Mouse (Mus musculus) hindbrain, embryonic 14.5 days (tissue): ENCODE data around the gene Lhx6. TPM values are rescaled to one million over a fixed set of nuclear protein-coding genes. Genes with fewer than 3 reads are reported as not detected.
"Not testable (repeated sequence)": the region's sequence is repeated elsewhere in the genome, so short reads cannot be mapped to it uniquely, and the experiment has no call there.

ENCODE experiments used
- ATAC-seq: fragments of 200-750 bp; cut with Nextera tagmentation; 2 replicates; pipeline ENCODE4 v1.8.0; 2017; ENCODE audit warnings: moderate number of reproducible peaks, mild to moderate bottlenecking, moderate TSS enrichment, moderate library complexity; ENCODE audit not compliant: low FRiP score
- DNase-seq: peaks from one replicate; pipeline ENCODE4 v3.0.0-alpha.2; 2015; ENCODE audit warnings: low spot score
- H3K27ac ChIP-seq: fragments of 300-500 bp; sonication (generic); 2 replicates; pipeline ENCODE4 v1.5.1; 2014; ENCODE audit warnings: mild to moderate bottlenecking, moderate library complexity
- H3K27me3 ChIP-seq: fragments of 300-500 bp; sonication (generic); 2 replicates; pipeline ENCODE4 v1.6.1; 2014; ENCODE audit warnings: mild to moderate bottlenecking, low read length, mixed read lengths; ENCODE audit not compliant: control insufficient read depth, insufficient read depth
- H3K36me3 ChIP-seq: fragments of 300-500 bp; sonication (generic); replicated peaks from 2 replicates; pipeline ENCODE4 v1.6.1; 2014; ENCODE audit not compliant: control insufficient read depth, insufficient read depth
- H3K4me1 ChIP-seq: fragments of 300-500 bp; sonication (generic); replicated peaks from 2 replicates; pipeline ENCODE4 v1.6.1; 2014; ENCODE audit warnings: antibody characterized with exemption, low read length, mixed read lengths; ENCODE audit not compliant: control insufficient read depth, insufficient read depth
- H3K4me2 ChIP-seq: fragments of 300-500 bp; sonication (generic); replicated peaks from 2 replicates; pipeline ENCODE4 v1.6.1; 2014; ENCODE audit warnings: mild to moderate bottlenecking, moderate library complexity
- H3K4me3 ChIP-seq: fragments of 300-500 bp; sonication (generic); replicated peaks from 2 replicates; pipeline ENCODE4 v1.5.1; 2014; ENCODE audit warnings: mild to moderate bottlenecking, low read length
- H3K9ac ChIP-seq: fragments of 300-500 bp; sonication (generic); 2 replicates; pipeline ENCODE4 v1.6.1; 2014
- H3K9me3 ChIP-seq: fragments of 300-500 bp; sonication (generic); 2 replicates; pipeline ENCODE4 v1.6.1; 2016; ENCODE audit warnings: low read length; ENCODE audit not compliant: control insufficient read depth
- WGBS: fragments of 180-500 bp; shearing (Covaris S2); extraction: QIAGEN DNeasy Blood & Tissue Kit; methylation state at CpG from one replicate; pipeline ENCODE4 v1.1.7; 2014; 5-methylcytosine and 5-hydroxymethylcytosine counted together
- polyA plus RNA-seq: library from polyadenylated mRNA; unstranded; fragments of >200 nt; fragmentation: Nextera tagmentation; extraction: Ambion mirVana; gene quantifications from 2 replicates; pipeline ENCODE4 v1.2.1, GENCODE M21; 2014

The Lhx6 gene
- 0.90 and 1.2 TPM in 2 replicates for polyA plus RNA-seq

- no peak within 1 kb of the TSS for H3K27ac ChIP-seq
- peaks cover 97% of the 10 kb centered on the region for H3K27me3 ChIP-seq
- H3K9ac ChIP-seq = peak within 1 kb of the TSS; percentile 44; the same call in 1 of the 2 replicates
- WGBS = under 1% methylated on average over 55 of the region's 58 CpGs
- ATAC-seq (peak; percentile 21; the same call in 1 of the 2 replicates), DNase-seq (no peak)
- peaks cover 34% of the 10 kb centered on the region for H3K4me1 ChIP-seq
- H3K4me2 ChIP-seq = peak within 1 kb of the TSS; percentile 53
- peak within 1 kb of the TSS; percentile 30 for H3K4me3 ChIP-seq
- H3K9me3 ChIP-seq = no peaks in the 10 kb centered on the region
- no peaks in the 10 kb centered on the region for H3K36me3 ChIP-seq
These were observed at the start of gene Lhx6 for GRCm38 (mm10) chr2:36104956-36105741. Gene Lhx6, minus strand, starts transcription at chr2:36105408.

DNA sequence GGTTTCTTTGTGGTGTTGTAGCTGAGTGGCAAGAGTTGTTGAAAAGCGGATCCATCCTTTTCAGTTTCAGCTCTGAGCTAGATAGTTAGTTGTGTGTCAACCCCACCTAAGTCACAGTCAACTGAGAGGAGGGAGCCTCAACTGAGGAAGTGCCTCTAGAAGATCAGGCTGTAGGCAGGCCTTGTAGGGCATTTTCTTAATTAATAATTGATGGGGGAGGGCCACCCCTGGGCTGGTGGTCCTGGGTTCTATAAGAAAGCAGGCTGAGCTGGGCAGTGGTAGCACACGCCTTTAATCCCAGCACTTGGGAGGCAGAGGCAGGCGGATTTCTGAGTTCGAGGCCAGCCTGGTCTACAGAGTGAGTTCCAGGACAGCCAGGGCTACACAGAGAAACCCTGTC is 47.2 kb upstream of the Lhx6 start:
- WGBS = 90% methylated on average over 4 of the region's 4 CpGs
- not testable (repeated sequence) for ATAC-seq
- peaks cover 42% of the 10 kb centered on the region for H3K36me3 ChIP-seq

DNA sequence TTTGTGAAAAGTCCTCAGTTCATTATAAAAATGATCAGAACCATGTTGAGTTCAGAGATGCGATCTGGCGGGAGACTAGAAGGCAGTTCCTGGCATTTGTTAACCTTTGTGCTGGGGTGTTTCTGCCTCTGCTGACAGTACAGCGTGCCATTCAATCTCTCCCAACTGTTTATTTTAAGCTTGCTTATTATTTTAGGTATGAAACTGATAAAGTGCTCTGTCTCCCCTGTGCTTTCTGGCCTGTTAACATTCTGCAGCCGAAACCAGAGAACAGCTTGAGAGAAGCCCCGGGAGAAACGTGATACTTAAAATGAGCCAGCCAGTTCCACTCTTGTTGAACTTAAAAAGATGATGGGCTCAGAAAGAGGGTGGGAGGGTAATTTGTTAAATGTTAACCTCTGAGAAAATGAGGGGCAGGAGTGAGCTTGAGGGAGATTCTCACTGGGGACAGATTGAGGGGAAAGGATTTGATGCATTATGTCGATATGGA is 43.7 kb upstream of the Lhx6 start:
- H3K9ac ChIP-seq = no peak overlapping the region
- whole genome bisulfite sequencing = 94% methylated on average over 7 of the region's 7 CpGs

More for the DNA sequence above, 47.2 kb upstream of the Lhx6 start:
- H3K9ac ChIP-seq, H3K27ac ChIP-seq, H3K27me3 ChIP-seq, H3K9me3 ChIP-seq, H3K4me1 ChIP-seq, H3K4me2 ChIP-seq, H3K4me3 ChIP-seq, DNase-seq: not testable (repeated sequence)

DNA sequence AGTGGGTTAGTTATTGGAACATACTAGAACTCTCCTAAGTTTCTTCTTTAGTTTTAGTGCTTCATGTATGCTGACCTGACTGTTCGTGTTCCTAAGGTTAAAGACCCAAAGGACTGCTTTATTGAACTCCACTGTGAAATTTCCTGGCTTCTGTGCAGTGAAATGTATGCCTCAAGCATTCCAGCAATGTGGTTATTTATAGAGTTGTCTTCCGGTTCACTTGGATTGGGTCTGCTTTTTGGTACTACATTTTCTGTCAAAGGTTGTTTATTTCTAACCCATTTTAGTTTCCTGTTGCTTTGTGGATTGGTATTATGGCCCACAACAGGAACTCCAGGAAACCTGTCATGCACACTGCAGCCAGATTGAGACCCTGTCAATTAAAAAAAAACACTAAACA is 33.9 kb upstream of the Lhx6 start:
- no peak for DNase-seq
- peaks cover 12% of the 10 kb centered on the region for H3K4me1 ChIP-seq
- WGBS = 85% methylated on average over 2 of the region's 2 CpGs

More for the DNA sequence above, 43.7 kb upstream of the Lhx6 start:
- Histone ChIP-seq H3K4me2 (no peak overlapping the region), H3K36me3 (peaks cover 28% of the 10 kb centered on the region), H3K4me1 (no peaks in the 10 kb centered on the region), H3K27ac (no peak overlapping the region), H3K4me3 (no peak overlapping the region), H3K27me3 (no peaks in the 10 kb centered on the region), H3K9me3 (no peaks in the 10 kb centered on the region)
- no peak for DNase-seq
- no peak for ATAC-seq

GRCm38 (mm10) chr2:36136300-36136941 is 31.2 kb upstream of the Lhx6 start, which contains the start of the genes Mrrf and Rbm18:
Gene Mrrf, plus strand, starts transcription at chr2:36136389.
Gene Rbm18, minus strand, starts transcription at chr2:36136773.
- H3K4me2 ChIP-seq = peak within 1 kb of the TSS; percentile 88
- H3K36me3 ChIP-seq = peaks cover 32% of the 10 kb centered on the region
- H3K9me3 ChIP-seq = no peaks in the 10 kb centered on the region
- peak within 1 kb of the TSS; percentile 90 for H3K4me3 ChIP-seq
- peaks cover 12% of the 10 kb centered on the region for H3K4me1 ChIP-seq
- peak within 1 kb of the TSS; percentile 93 for H3K27ac ChIP-seq
- ATAC-seq = peak; percentile 99
- no peaks in the 10 kb centered on the region for H3K27me3 ChIP-seq
- H3K9ac ChIP-seq = peak within 1 kb of the TSS; percentile 91
- DNase-seq = peak; percentile 90
- WGBS = under 1% methylated on average over 50 of the region's 50 CpGs

More for the DNA sequence above, 33.9 kb upstream of the Lhx6 start:
- ATAC-seq = no peak
- Histone ChIP-seq H3K36me3 (peaks cover 25% of the 10 kb centered on the region), H3K9me3 (no peaks in the 10 kb centered on the region), H3K27ac (no peak overlapping the region), H3K4me3 (no peak overlapping the region), H3K4me2 (no peak overlapping the region), H3K27me3 (no peaks in the 10 kb centered on the region), H3K9ac (no peak overlapping the region)

DNA sequence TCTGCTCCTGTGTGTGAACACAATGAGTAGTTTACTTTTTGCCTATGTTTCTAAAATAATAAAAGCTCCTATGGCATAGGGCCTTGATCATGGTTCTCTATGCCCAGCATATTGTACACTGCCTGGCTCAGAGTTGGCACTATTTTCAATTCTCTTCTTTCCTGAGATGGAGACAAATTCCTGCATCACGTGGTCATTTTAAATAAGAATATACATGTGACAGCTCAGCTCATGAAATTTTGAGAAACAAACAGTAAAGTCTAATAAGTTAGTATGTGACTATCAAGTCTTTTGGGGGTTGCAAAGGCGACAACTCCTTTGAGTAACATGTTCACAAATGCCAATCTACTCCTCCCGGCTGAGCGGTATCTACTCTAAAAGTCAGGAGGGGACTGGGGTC is 30.7 kb upstream of the Lhx6 start:
- no peak for ATAC-seq
- peak overlapping the region; percentile 88 for H3K4me2 ChIP-seq
- DNase-seq = peak; percentile 31
- H3K36me3 ChIP-seq = peaks cover 37% of the 10 kb centered on the region
- peak overlapping the region; percentile 91 for H3K9ac ChIP-seq
- peak overlapping the region; percentile 93 for H3K27ac ChIP-seq
- no peaks in the 10 kb centered on the region for H3K9me3 ChIP-seq
- 1% methylated on average over 4 of the region's 4 CpGs for WGBS
- H3K4me1 ChIP-seq = peaks cover 12% of the 10 kb centered on the region
- H3K4me3 ChIP-seq = peak overlapping the region; percentile 90
- H3K27me3 ChIP-seq = no peaks in the 10 kb centered on the region

- Histone ChIP-seq H3K4me2 (no peak overlapping the region), H3K27me3 (no peaks in the 10 kb centered on the region)
These were observed 23.8 kb upstream of the Lhx6 start for GRCm38 (mm10) chr2:36129051-36129450.

DNA sequence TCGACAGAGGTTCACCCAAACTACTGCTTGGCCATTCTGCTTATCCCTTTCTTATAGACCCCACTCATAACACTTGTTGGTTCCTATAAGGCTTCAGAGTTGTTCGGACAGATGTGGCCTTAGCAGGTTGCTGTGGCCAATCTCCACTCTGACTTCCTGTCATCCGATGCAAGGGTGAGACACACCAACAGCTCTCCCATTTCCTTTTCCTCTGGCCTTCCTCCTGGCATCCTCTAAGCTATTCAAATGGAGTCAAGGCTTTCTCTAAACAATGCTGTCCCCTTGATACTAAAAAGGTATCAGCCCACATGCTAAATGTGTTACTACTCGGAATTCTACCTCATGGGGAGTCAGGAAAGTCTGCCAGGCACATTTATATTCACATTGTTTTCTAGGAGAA is 22.8 kb upstream of the Lhx6 start:
- Histone ChIP-seq H3K9ac (no peak overlapping the region), H3K9me3 (no peaks in the 10 kb centered on the region), H3K36me3 (peaks cover 87% of the 10 kb centered on the region), H3K4me2 (no peak overlapping the region), H3K4me1 (no peaks in the 10 kb centered on the region), H3K27me3 (no peaks in the 10 kb centered on the region), H3K27ac (no peak overlapping the region), H3K4me3 (no peak overlapping the region)
- no peak for ATAC-seq
- 86% methylated on average over 4 of the region's 4 CpGs for WGBS
- no peak for DNase-seq

More at GRCm38 (mm10) chr2:36129051-36129450, 23.8 kb upstream of the Lhx6 start:
- H3K27ac ChIP-seq = no peak overlapping the region
- no peak overlapping the region for H3K4me3 ChIP-seq
- 87% methylated on average over 3 of the region's 3 CpGs for WGBS
- no peak for DNase-seq
- H3K4me1 ChIP-seq = no peaks in the 10 kb centered on the region
- H3K36me3 ChIP-seq = peaks cover 87% of the 10 kb centered on the region
- no peak for ATAC-seq
- H3K9ac ChIP-seq = no peak overlapping the region
- no peaks in the 10 kb centered on the region for H3K9me3 ChIP-seq

DNA sequence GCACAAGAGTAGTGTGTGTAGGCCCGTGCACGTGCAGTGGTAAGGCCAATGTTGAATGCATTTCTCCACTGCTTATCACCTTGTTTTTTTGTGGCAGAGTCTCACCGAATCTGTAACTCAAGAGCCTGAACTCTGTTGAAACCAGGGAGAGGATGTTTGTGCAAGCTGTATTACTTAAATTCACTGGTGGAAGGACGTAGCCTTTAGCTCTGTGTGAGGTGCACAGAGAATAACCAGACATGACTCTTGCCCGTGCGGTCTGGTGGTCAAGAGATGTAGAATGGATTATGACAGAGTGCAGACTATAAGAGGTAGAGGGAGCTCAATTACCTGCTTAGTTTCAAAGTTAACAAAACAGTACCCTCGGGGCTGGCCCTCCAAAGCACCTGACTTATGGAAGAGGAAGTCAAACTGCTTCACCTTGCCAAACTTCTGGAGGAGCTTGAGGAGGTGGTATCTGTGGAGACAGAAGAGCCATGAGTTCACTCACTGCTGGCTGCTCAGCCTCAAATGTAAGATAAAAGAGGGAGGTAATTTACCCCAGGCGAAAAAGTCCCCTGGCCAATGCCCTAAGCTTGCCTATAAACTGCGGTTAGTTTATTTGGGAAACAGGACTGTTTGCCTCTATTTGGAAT is 21.7 kb upstream of the Lhx6 start:
- Histone ChIP-seq H3K4me1 (no peaks in the 10 kb centered on the region), H3K9me3 (no peaks in the 10 kb centered on the region), H3K27ac (no peak overlapping the region), H3K4me2 (no peak overlapping the region), H3K36me3 (peaks cover 87% of the 10 kb centered on the region), H3K4me3 (no peak overlapping the region), H3K9ac (no peak overlapping the region), H3K27me3 (no peaks in the 10 kb centered on the region)
- DNase-seq (no peak), ATAC-seq (no peak)
- WGBS = 96% methylated on average over 9 of the region's 9 CpGs
